Mouse (Mus musculus): Measurements from ENCODE around the gene Fam69a.
"Not testable (repeated sequence)": the region's sequence is repeated elsewhere in the genome, so short reads cannot be mapped to it uniquely, and the experiment has no call there.

The Fam69a gene

GRCm38 (mm10) chr5:107986967-107987834, at the start of gene Fam69a:
Gene Fam69a (minus strand): TSS chr5:107987085.
- DNase-seq (ENCODE audit: extremely low spot score), result peak; percentile 90

- no peak for DNase-seq (ENCODE audit: extremely low spot score)
These were observed 48.6 kb upstream of the Fam69a start for GRCm38 (mm10) chr5:108035523-108035922.

- DNase-seq (ENCODE audit: extremely low spot score), result peak; percentile 21
These were observed 47.3 kb upstream of the Fam69a start for GRCm38 (mm10) chr5:108034194-108034593.

GRCm38 (mm10) chr5:108031267-108031666, 44.4 kb upstream of the Fam69a start:
- DNase-seq (ENCODE audit: extremely low spot score), result no peak

- no peak for DNase-seq (ENCODE audit: extremely low spot score)
These were observed 43.1 kb upstream of the Fam69a start for GRCm38 (mm10) chr5:108029968-108030367.

GRCm38 (mm10) chr5:108028797-108029536, 42.1 kb upstream of the Fam69a start:
- not testable (repeated sequence) for DNase-seq (ENCODE audit: extremely low spot score)

GRCm38 (mm10) chr5:108028230-108028629, 41.3 kb upstream of the Fam69a start:
- DNase-seq (ENCODE audit: extremely low spot score), result no peak

- no peak for DNase-seq (ENCODE audit: extremely low spot score)
These were observed 34.5 kb upstream of the Fam69a start for GRCm38 (mm10) chr5:108021346-108021745.

- no peak for DNase-seq (ENCODE audit: extremely low spot score)
These were observed 32.5 kb upstream of the Fam69a start for GRCm38 (mm10) chr5:108019367-108019766.

- DNase-seq (ENCODE audit: extremely low spot score), result no peak
These were observed 30.3 kb upstream of the Fam69a start for GRCm38 (mm10) chr5:108017232-108017631.

- no peak for DNase-seq (ENCODE audit: extremely low spot score)
These were observed 28.5 kb upstream of the Fam69a start for GRCm38 (mm10) chr5:108015422-108015821.

- DNase-seq (ENCODE audit: extremely low spot score), result no peak
These were observed 27.3 kb upstream of the Fam69a start for GRCm38 (mm10) chr5:108014173-108014572.

- DNase-seq (ENCODE audit: extremely low spot score), result no peak
These were observed 22.8 kb upstream of the Fam69a start for GRCm38 (mm10) chr5:108009721-108010120.

GRCm38 (mm10) chr5:108005134-108005533, 18.2 kb upstream of the Fam69a start:
- no peak for DNase-seq (ENCODE audit: extremely low spot score)

- no peak for DNase-seq (ENCODE audit: extremely low spot score)
These were observed 15.8 kb upstream of the Fam69a start for GRCm38 (mm10) chr5:108002734-108003133.

- peak; percentile 66 for DNase-seq (ENCODE audit: extremely low spot score)
These were observed 14.1 kb upstream of the Fam69a start for GRCm38 (mm10) chr5:108000776-108001548.

GRCm38 (mm10) chr5:107997717-107998116, 10.8 kb upstream of the Fam69a start:
- no peak for DNase-seq (ENCODE audit: extremely low spot score)

GRCm38 (mm10) chr5:107995936-107996335, 9.1 kb upstream of the Fam69a start:
- DNase-seq (ENCODE audit: extremely low spot score), result no peak

GRCm38 (mm10) chr5:107987835-107988251, 958 bp upstream of the Fam69a start:
- no peak for DNase-seq (ENCODE audit: extremely low spot score)

GRCm38 (mm10) chr5:107986255-107986966, 474 bp downstream of the Fam69a start:
- peak; percentile 75 for DNase-seq (ENCODE audit: extremely low spot score)

- no peak for DNase-seq (ENCODE audit: extremely low spot score)
These were observed 2.9 kb downstream of the Fam69a start for GRCm38 (mm10) chr5:107983946-107984345.

Measured in embryo, embryonic 9.5 days (tissue).